Mouse (Mus musculus) heart, embryonic 13.5 days (tissue): ENCODE data around the gene Ptpre. TPM values are rescaled to one million over a fixed set of nuclear protein-coding genes. Genes with fewer than 3 reads are reported as not detected.
"Not testable (repeated sequence)": the region's sequence is repeated elsewhere in the genome, so short reads cannot be mapped to it uniquely, and the experiment has no call there.

ENCODE experiments used
- ATAC-seq: fragments of 200-750 bp; cut with Nextera tagmentation; 2 replicates; pipeline ENCODE4 v1.8.0; 2017; ENCODE audit warnings: moderate TSS enrichment; ENCODE audit not compliant: insufficient number of reproducible peaks, low FRiP score, low TSS enrichment; ENCODE audit errors: extremely low read depth
- H3K27ac ChIP-seq: fragments of 300-500 bp; sonication (generic); replicated peaks from 2 replicates; pipeline ENCODE4 v1.5.1; 2015; ENCODE audit warnings: moderate library complexity, mild to moderate bottlenecking, inconsistent platforms
- H3K27me3 ChIP-seq: fragments of 300-500 bp; sonication (generic); replicated peaks from 2 replicates; pipeline ENCODE4 v1.6.1; 2015; ENCODE audit warnings: mild to moderate bottlenecking, inconsistent platforms
- H3K36me3 ChIP-seq: fragments of 300-500 bp; sonication (generic); 2 replicates; pipeline ENCODE4 v1.6.1; 2015; ENCODE audit warnings: mild to moderate bottlenecking, inconsistent platforms
- H3K4me1 ChIP-seq: fragments of 300-500 bp; sonication (generic); 2 replicates; pipeline ENCODE4 v1.6.1; 2015; ENCODE audit warnings: inconsistent platforms
- H3K4me2 ChIP-seq: fragments of 300-500 bp; sonication (generic); 2 replicates; pipeline ENCODE4 v1.6.1; 2015; ENCODE audit warnings: inconsistent platforms, mild to moderate bottlenecking, moderate library complexity
- H3K4me3 ChIP-seq: fragments of 300-500 bp; sonication (generic); 2 replicates; pipeline ENCODE4 v1.5.1; 2015; ENCODE audit warnings: moderate library complexity, mild to moderate bottlenecking, inconsistent platforms
- H3K9ac ChIP-seq: fragments of 300-500 bp; sonication (generic); 2 replicates; pipeline ENCODE4 v1.6.1; 2015; ENCODE audit warnings: inconsistent platforms, mild to moderate bottlenecking, moderate library complexity
- H3K9me3 ChIP-seq: fragments of 300-500 bp; sonication (generic); 2 replicates; pipeline ENCODE4 v1.6.1; 2016; ENCODE audit warnings: inconsistent platforms
- WGBS: fragments of 180-500 bp; shearing (Covaris S2); methylation state at CpG from one replicate; pipeline ENCODE4 v1.1.7; 2015; ENCODE audit warnings: mixed read lengths; 5-methylcytosine and 5-hydroxymethylcytosine counted together
- polyA plus RNA-seq: library from polyadenylated mRNA; unstranded; fragments of >200 nt; fragmentation: Nextera tagmentation; extraction: Ambion mirVana; gene quantifications from 2 replicates; pipeline ENCODE4 v1.2.1, GENCODE M21; 2015

The Ptpre gene
- polyA plus RNA-seq, 1 experiment from 2014 or later = 3.1 TPM

- Histone ChIP-seq H3K4me1 (peaks cover 10% of the 10 kb centered on the region), H3K9me3 (no peaks in the 10 kb centered on the region), H3K27me3 (peaks cover 7% of the 10 kb centered on the region; the same call in 1 of the 2 replicates), H3K4me3 (no peak overlapping the region), H3K9ac (no peak overlapping the region), H3K36me3 (no peaks in the 10 kb centered on the region), H3K27ac (no peak overlapping the region), H3K4me2 (no peak overlapping the region)
- no peak for ATAC-seq
- 50% methylated on average over 3 of the region's 3 CpGs for WGBS
Measured at GRCm38 (mm10) chr7:135673576-135673975, 136.3 kb downstream of the Ptpre start.

GRCm38 (mm10) chr7:135676722-135677121, 139.4 kb downstream of the Ptpre start:
- peaks cover 10% of the 10 kb centered on the region for H3K4me1 ChIP-seq
- no peak for ATAC-seq
- H3K4me3 ChIP-seq = no peak overlapping the region
- peaks cover 13% of the 10 kb centered on the region; the same call in 1 of the 2 replicates for H3K27me3 ChIP-seq
- H3K4me2 ChIP-seq = no peak overlapping the region
- H3K9me3 ChIP-seq = no peaks in the 10 kb centered on the region
- 44% methylated on average over 8 of the region's 8 CpGs for WGBS
- H3K36me3 ChIP-seq = no peaks in the 10 kb centered on the region
- H3K9ac ChIP-seq = no peak overlapping the region
- H3K27ac ChIP-seq = no peak overlapping the region

- no peak for ATAC-seq
- 67% methylated on average over 5 of the region's 5 CpGs for WGBS
- Histone ChIP-seq H3K4me2 (no peak overlapping the region), H3K4me3 (no peak overlapping the region), H3K9me3 (no peaks in the 10 kb centered on the region), H3K27ac (no peak overlapping the region), H3K36me3 (peaks cover 6% of the 10 kb centered on the region), H3K9ac (no peak overlapping the region), H3K27me3 (peaks cover 11% of the 10 kb centered on the region; the same call in 1 of the 2 replicates), H3K4me1 (peaks cover 10% of the 10 kb centered on the region)
Measured at GRCm38 (mm10) chr7:135680334-135680733, 143.1 kb downstream of the Ptpre start.

- not testable (repeated sequence) for H3K9ac ChIP-seq, H3K27ac ChIP-seq, H3K9me3 ChIP-seq, H3K4me2 ChIP-seq, H3K4me1 ChIP-seq, ATAC-seq, H3K4me3 ChIP-seq, H3K27me3 ChIP-seq
- 66% methylated on average over 4 of the region's 4 CpGs for WGBS
- peaks cover 43% of the 10 kb centered on the region for H3K36me3 ChIP-seq
Measured at GRCm38 (mm10) chr7:135684098-135684497, 146.8 kb downstream of the Ptpre start.

GRCm38 (mm10) chr7:135684938-135685337, 147.7 kb downstream of the Ptpre start:
- no peak for ATAC-seq
- H3K9ac ChIP-seq = no peak overlapping the region
- WGBS = 72% methylated on average over 7 of the region's 7 CpGs

GRCm38 (mm10) chr7:135689396-135689795, 152.1 kb downstream of the Ptpre start:
- Histone ChIP-seq H3K4me3 (no peak overlapping the region), H3K9me3 (no peaks in the 10 kb centered on the region), H3K36me3 (peaks cover 96% of the 10 kb centered on the region), H3K4me1 (no peaks in the 10 kb centered on the region), H3K9ac (no peak overlapping the region), H3K27me3 (no peaks in the 10 kb centered on the region), H3K27ac (no peak overlapping the region), H3K4me2 (no peak overlapping the region)
- 92% methylated on average over 7 of the region's 7 CpGs for WGBS
- ATAC-seq = no peak

More at GRCm38 (mm10) chr7:135684938-135685337, 147.7 kb downstream of the Ptpre start:
- Histone ChIP-seq H3K4me2 (no peak overlapping the region), H3K36me3 (peaks cover 52% of the 10 kb centered on the region), H3K9me3 (no peaks in the 10 kb centered on the region), H3K4me1 (no peaks in the 10 kb centered on the region), H3K4me3 (no peak overlapping the region), H3K27me3 (no peaks in the 10 kb centered on the region; the same call in 1 of the 2 replicates), H3K27ac (no peak overlapping the region)

GRCm38 (mm10) chr7:135691941-135692340, 154.7 kb downstream of the Ptpre start:
- H3K4me3 ChIP-seq = no peak overlapping the region
- no peaks in the 10 kb centered on the region for H3K9me3 ChIP-seq
- no peak overlapping the region for H3K4me2 ChIP-seq
- ATAC-seq = no peak
- H3K36me3 ChIP-seq = peaks cover 99% of the 10 kb centered on the region
- no peaks in the 10 kb centered on the region for H3K27me3 ChIP-seq
- H3K27ac ChIP-seq = no peak overlapping the region
- 88% methylated on average over 5 of the region's 5 CpGs for WGBS
- no peak overlapping the region for H3K9ac ChIP-seq
- H3K4me1 ChIP-seq = peaks cover 3% of the 10 kb centered on the region; the same call in 1 of the 2 replicates

- ATAC-seq = no peak
- Histone ChIP-seq H3K9ac (no peak overlapping the region), H3K4me2 (no peak overlapping the region), H3K36me3 (peaks cover 99% of the 10 kb centered on the region), H3K4me1 (peaks cover 19% of the 10 kb centered on the region), H3K4me3 (no peak overlapping the region), H3K27ac (no peak overlapping the region), H3K9me3 (no peaks in the 10 kb centered on the region), H3K27me3 (no peaks in the 10 kb centered on the region)
- 95% methylated on average over 4 of the region's 4 CpGs for WGBS
Measured at GRCm38 (mm10) chr7:135694130-135694529, 156.8 kb downstream of the Ptpre start.

- no peak for ATAC-seq
- Histone ChIP-seq H3K9me3 (no peaks in the 10 kb centered on the region), H3K4me1 (peaks cover 21% of the 10 kb centered on the region), H3K27ac (no peak overlapping the region), H3K4me2 (no peak overlapping the region), H3K36me3 (peaks cover 99% of the 10 kb centered on the region), H3K4me3 (no peak overlapping the region), H3K9ac (no peak overlapping the region), H3K27me3 (no peaks in the 10 kb centered on the region)
- WGBS = 89% methylated on average over 5 of the region's 5 CpGs
Measured at GRCm38 (mm10) chr7:135694796-135695195, 157.5 kb downstream of the Ptpre start.

- Histone ChIP-seq H3K27me3 (no peaks in the 10 kb centered on the region), H3K4me1 (peaks cover 25% of the 10 kb centered on the region), H3K27ac (no peak overlapping the region), H3K4me3 (no peak overlapping the region), H3K36me3 (peaks cover 99% of the 10 kb centered on the region), H3K4me2 (no peak overlapping the region), H3K9me3 (no peaks in the 10 kb centered on the region), H3K9ac (no peak overlapping the region)
- WGBS = 77% methylated on average over 4 of the region's 4 CpGs
- ATAC-seq = no peak
Measured at GRCm38 (mm10) chr7:135696127-135696526, 158.8 kb downstream of the Ptpre start.

- not testable (repeated sequence) for H3K27ac ChIP-seq, H3K9me3 ChIP-seq, H3K27me3 ChIP-seq, H3K9ac ChIP-seq, ATAC-seq, H3K4me2 ChIP-seq, H3K4me3 ChIP-seq
- H3K4me1 ChIP-seq = peaks cover 25% of the 10 kb centered on the region
- 77% methylated on average over 5 of the region's 5 CpGs for WGBS
- peaks cover 99% of the 10 kb centered on the region for H3K36me3 ChIP-seq
Measured at GRCm38 (mm10) chr7:135697021-135697740, 159.9 kb downstream of the Ptpre start.

GRCm38 (mm10) chr7:135698362-135698761, 161.1 kb downstream of the Ptpre start:
- no peaks in the 10 kb centered on the region for H3K27me3 ChIP-seq
- WGBS = 96% methylated on average over 2 of the region's 2 CpGs

More at GRCm38 (mm10) chr7:135698362-135698761, 161.1 kb downstream of the Ptpre start:
- Histone ChIP-seq H3K4me2 (no peak overlapping the region), H3K27ac (no peak overlapping the region), H3K9ac (no peak overlapping the region), H3K9me3 (no peaks in the 10 kb centered on the region), H3K36me3 (peaks cover 99% of the 10 kb centered on the region), H3K4me3 (no peak overlapping the region), H3K4me1 (peaks cover 25% of the 10 kb centered on the region)
- no peak for ATAC-seq
